Mouse (Mus musculus): Measurements from ENCODE around the gene Cep57l1. TPM values are rescaled to one million over a fixed set of nuclear protein-coding genes. Genes with fewer than 3 reads are reported as not detected.

The Cep57l1 gene
- polyA plus RNA-seq, 2 experiments = 7.1 to 10.6 TPM

DNA sequence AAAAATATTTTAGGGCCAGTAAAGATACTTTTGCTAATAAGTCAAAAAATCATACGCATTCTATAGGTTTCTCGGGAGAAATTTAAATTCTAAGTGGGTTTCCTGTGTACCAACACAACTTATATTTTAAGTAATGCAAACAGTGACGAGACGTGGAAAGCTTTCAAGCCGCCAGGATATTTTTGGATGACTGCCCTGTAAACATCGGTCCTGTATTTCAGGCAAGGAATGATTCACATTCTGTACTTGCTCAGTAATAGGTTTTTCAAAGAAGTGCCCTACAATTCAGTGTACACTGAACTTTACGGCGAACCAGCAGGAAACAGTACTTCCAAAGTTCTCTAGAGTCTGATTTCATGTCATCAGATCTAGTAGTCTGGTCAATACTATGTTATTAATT, 98.9 kb downstream of the Cep57l1 start:
- TF ChIP-seq EP300 (IDR thresholded peaks at IDR 0.05; ENCODE audit: low read depth) (no peak), CTCF (IDR thresholded peaks at IDR 0.05; ENCODE audit: low read depth) (no peak)
- Histone ChIP-seq H3K4me2 (ENCODE audit: low read depth) (no peak overlapping the region), H3K4me3 (ENCODE audit: insufficient read depth in 1 of 2, low read depth in 2 of 2, low read length in 2 of 2) (no peak overlapping the region)

DNA sequence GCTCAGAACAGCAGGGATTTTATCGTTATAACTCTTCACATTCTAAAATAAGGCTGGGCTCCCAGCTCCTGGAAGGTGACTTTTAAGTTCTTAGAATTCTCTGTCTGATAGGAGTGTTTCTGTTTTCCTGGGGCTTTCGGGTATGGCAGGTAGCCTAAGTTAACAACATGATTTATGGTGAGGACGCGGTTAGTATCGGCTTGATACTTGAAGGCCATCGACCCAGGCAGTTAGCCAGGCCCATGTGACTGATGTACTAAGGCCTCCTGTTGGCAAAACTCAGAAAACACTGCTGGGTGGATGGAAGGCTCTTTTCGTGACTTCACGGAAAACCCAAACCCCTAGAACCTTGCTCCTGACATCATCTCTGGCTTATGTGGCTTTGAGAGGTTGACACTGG, 100.3 kb downstream of the Cep57l1 start:
- no peaks in the 10 kb centered on the region for H3K9me3 ChIP-seq (ENCODE audit: control insufficient read depth, low read length)
- WGBS (ENCODE audit: insufficient replicate concordance) = 78% methylated on average over 8 of the region's 8 CpGs
- TF ChIP-seq CTCF (IDR thresholded peaks at IDR 0.05; ENCODE audit: low read depth) (no peak), EP300 (IDR thresholded peaks at IDR 0.05; ENCODE audit: low read depth) (no peak)

More for the DNA sequence above, 98.9 kb downstream of the Cep57l1 start:
- Histone ChIP-seq H3K4me1 (replicated peaks; ENCODE audit: control insufficient read depth in 2 of 2, insufficient read depth in 2 of 2, low read length in 1 of 2) (0 out of 4 replicates have a peak, but pooled peaks cover 0 to 4% of the 10 kb centered on the region in 2 experiments), H3K27me3 (ENCODE audit: control insufficient read depth, insufficient read depth, low read length) (no peaks in the 10 kb centered on the region), H3K36me3 (replicated peaks; ENCODE audit: control insufficient read depth, insufficient read depth, low read depth) (no peaks in the 10 kb centered on the region), H3K9me3 (ENCODE audit: control insufficient read depth, low read length) (no peaks in the 10 kb centered on the region), H3K27ac (no peak overlapping the region), H3K9ac (replicated peaks) (no peak overlapping the region)
- no peak for ATAC-seq (ENCODE audit: insufficient read depth)
- WGBS (ENCODE audit: insufficient replicate concordance) = 82% methylated on average over 8 of the region's 8 CpGs
- DNase-seq (ENCODE audit: low read depth in 3 of 3, low spot score in 3 of 3) = no peak

DNA sequence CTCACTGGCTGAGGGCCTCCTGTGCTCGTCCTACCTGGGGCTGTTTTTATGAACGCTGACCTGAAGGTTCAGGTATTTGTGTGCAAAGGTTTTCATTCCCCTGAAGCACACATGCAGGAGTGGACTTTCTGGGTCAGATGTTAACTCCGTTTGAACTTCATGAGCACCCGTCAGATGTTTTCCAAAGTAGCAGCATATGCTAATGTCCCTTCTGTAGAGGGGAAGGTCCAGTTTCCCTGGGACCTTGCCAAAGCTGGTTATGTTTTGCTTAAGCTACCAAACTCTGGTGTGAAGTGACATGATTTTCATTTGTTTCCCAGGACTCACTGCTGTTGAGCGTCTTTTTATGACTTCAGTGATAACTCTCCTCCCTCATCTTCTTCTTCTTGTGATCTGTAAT, 110.0 kb downstream of the Cep57l1 start:
- H3K9ac ChIP-seq (replicated peaks) = no peak overlapping the region
- DNase-seq (ENCODE audit: low read depth in 3 of 3, low spot score in 3 of 3) (no peak), ATAC-seq (ENCODE audit: insufficient read depth) (no peak)
- TF ChIP-seq CTCF (IDR thresholded peaks at IDR 0.05; ENCODE audit: low read depth) = no peak
- no peak for TF ChIP-seq EP300 (IDR thresholded peaks at IDR 0.05; ENCODE audit: low read depth)
- no peaks in the 10 kb centered on the region for H3K36me3 ChIP-seq (replicated peaks; ENCODE audit: control insufficient read depth, insufficient read depth, low read depth)
- no peak overlapping the region for H3K4me2 ChIP-seq (ENCODE audit: low read depth)
- no peak overlapping the region for H3K4me3 ChIP-seq (ENCODE audit: insufficient read depth in 1 of 2, low read depth in 2 of 2, low read length in 2 of 2)
- WGBS (ENCODE audit: insufficient replicate concordance) = 64% methylated on average over 5 of the region's 5 CpGs
- no peaks in the 10 kb centered on the region for H3K4me1 ChIP-seq (replicated peaks; ENCODE audit: control insufficient read depth in 2 of 2, insufficient read depth in 2 of 2, low read length in 1 of 2)
- no peak overlapping the region for H3K27ac ChIP-seq
- no peaks in the 10 kb centered on the region for H3K9me3 ChIP-seq (ENCODE audit: control insufficient read depth, low read length)
- H3K27me3 ChIP-seq (ENCODE audit: control insufficient read depth, insufficient read depth, low read length) = no peaks in the 10 kb centered on the region

More for the DNA sequence above, 100.3 kb downstream of the Cep57l1 start:
- Histone ChIP-seq H3K9ac (replicated peaks) (no peak overlapping the region), H3K36me3 (replicated peaks; ENCODE audit: control insufficient read depth, insufficient read depth, low read depth) (no peaks in the 10 kb centered on the region), H3K4me1 (replicated peaks; ENCODE audit: control insufficient read depth in 2 of 2, insufficient read depth in 2 of 2, low read length in 1 of 2) (0 out of 4 replicates have a peak, but pooled peaks cover 0 to 2% of the 10 kb centered on the region in 2 experiments), H3K27ac (no peak overlapping the region), H3K4me3 (ENCODE audit: insufficient read depth in 1 of 2, low read depth in 2 of 2, low read length in 2 of 2) (no peak overlapping the region), H3K4me2 (ENCODE audit: low read depth) (no peak overlapping the region), H3K27me3 (ENCODE audit: control insufficient read depth, insufficient read depth, low read length) (no peaks in the 10 kb centered on the region)
- ATAC-seq (ENCODE audit: insufficient read depth) (no peak), DNase-seq (ENCODE audit: low read depth in 3 of 3, low spot score in 3 of 3) (no peak)

DNA sequence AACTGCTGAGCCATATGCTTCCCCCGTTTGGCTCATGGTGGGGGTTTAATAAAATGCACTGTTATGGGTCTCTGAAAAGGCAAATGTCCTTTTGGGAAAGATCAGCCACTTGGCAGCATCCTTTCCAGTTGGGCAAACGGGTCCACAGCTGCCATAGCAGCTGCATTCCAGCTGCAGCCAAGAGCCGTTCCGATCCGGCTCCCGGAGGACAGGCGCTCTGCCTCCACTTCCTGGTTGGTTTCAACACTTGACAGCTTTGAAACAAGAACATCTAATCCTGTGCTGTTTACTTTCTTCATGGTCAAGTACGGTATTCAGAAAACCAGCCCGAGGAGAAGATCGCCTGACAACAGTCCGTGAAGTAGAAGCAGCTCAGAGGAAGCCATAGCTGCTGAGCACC, 112.6 kb downstream of the Cep57l1 start:
- Histone ChIP-seq H3K27ac (no peak overlapping the region), H3K9ac (replicated peaks) (no peak overlapping the region), H3K27me3 (ENCODE audit: control insufficient read depth, insufficient read depth, low read length) (no peaks in the 10 kb centered on the region), H3K36me3 (replicated peaks; ENCODE audit: control insufficient read depth, insufficient read depth, low read depth) (no peaks in the 10 kb centered on the region), H3K4me3 (ENCODE audit: insufficient read depth in 1 of 2, low read depth in 2 of 2, low read length in 2 of 2) (no peak overlapping the region), H3K9me3 (ENCODE audit: control insufficient read depth, low read length) (no peaks in the 10 kb centered on the region), H3K4me1 (replicated peaks; ENCODE audit: control insufficient read depth in 2 of 2, insufficient read depth in 2 of 2, low read length in 1 of 2) (no peaks in the 10 kb centered on the region), H3K4me2 (ENCODE audit: low read depth) (no peak overlapping the region)
- 74% methylated on average over 11 of the region's 11 CpGs for WGBS (ENCODE audit: insufficient replicate concordance)
- ATAC-seq (ENCODE audit: insufficient read depth) (no peak), DNase-seq (ENCODE audit: low read depth in 3 of 3, low spot score in 3 of 3) (no peak)
- TF ChIP-seq EP300 (IDR thresholded peaks at IDR 0.05; ENCODE audit: low read depth) (no peak), CTCF (IDR thresholded peaks at IDR 0.05; ENCODE audit: low read depth) (no peak)

DNA sequence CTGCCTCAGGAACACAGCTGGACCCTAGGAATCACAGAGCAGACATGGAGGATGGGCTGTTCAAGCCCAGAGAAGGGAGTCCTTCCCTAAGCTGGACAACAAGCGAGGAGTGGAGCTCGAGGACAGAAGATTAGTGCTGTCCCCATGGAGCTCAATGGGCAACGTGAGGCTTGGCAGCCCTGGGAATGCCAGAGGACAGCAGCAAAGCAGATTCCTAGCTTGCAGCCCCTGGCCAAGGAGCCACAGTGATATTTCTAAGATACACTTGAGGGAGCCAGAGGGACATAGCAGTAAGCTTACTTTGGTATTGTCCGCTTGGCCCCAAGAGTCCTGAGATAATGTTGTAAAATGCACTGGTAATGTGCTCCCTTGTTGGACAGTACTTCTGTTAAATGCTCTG, 118.7 kb downstream of the Cep57l1 start:
- 58% methylated on average over 4 of the region's 4 CpGs for WGBS (ENCODE audit: insufficient replicate concordance)
- TF ChIP-seq EP300 (IDR thresholded peaks at IDR 0.05; ENCODE audit: low read depth) = no peak
- no peak for TF ChIP-seq CTCF (IDR thresholded peaks at IDR 0.05; ENCODE audit: low read depth)
- ATAC-seq (ENCODE audit: insufficient read depth) = no peak

More for the DNA sequence above, 118.7 kb downstream of the Cep57l1 start:
- Histone ChIP-seq H3K27me3 (ENCODE audit: control insufficient read depth, insufficient read depth, low read length) (no peaks in the 10 kb centered on the region), H3K36me3 (replicated peaks; ENCODE audit: control insufficient read depth, insufficient read depth, low read depth) (no peaks in the 10 kb centered on the region), H3K4me3 (ENCODE audit: insufficient read depth in 1 of 2, low read depth in 2 of 2, low read length in 2 of 2) (no peak overlapping the region), H3K4me1 (replicated peaks; ENCODE audit: control insufficient read depth in 2 of 2, insufficient read depth in 2 of 2, low read length in 1 of 2) (0 out of 4 replicates have a peak, but pooled peaks cover 0 to 4% of the 10 kb centered on the region in 2 experiments), H3K9me3 (ENCODE audit: control insufficient read depth, low read length) (no peaks in the 10 kb centered on the region), H3K9ac (replicated peaks) (no peak overlapping the region), H3K27ac (no peak overlapping the region), H3K4me2 (ENCODE audit: low read depth) (no peak overlapping the region)
- DNase-seq (ENCODE audit: low read depth in 3 of 3, low spot score in 3 of 3) = no peak

Measured in liver, embryonic 14.5 days (tissue).